Mouse (Mus musculus) heart, postnatal 0 days (tissue): ENCODE measurements around the gene Traf3. TPM values are rescaled to one million over a fixed set of nuclear protein-coding genes. Genes with fewer than 3 reads are reported as not detected.

Experiments used
- ATAC-seq: fragments of 200-750 bp; cut with Nextera tagmentation; 2 replicates; pipeline ENCODE4 v1.8.0; 2017; ENCODE audit warnings: low read depth, moderate number of reproducible peaks, moderate library complexity; ENCODE audit not compliant: insufficient read depth
- DNase-seq: peaks from one replicate; pipeline ENCODE4 v3.0.0-alpha.2; 2016; ENCODE audit warnings: low spot score
- H3K27ac ChIP-seq: fragments of 300-500 bp; sonication (generic); 2 replicates; pipeline ENCODE4 v1.5.1; 2014; ENCODE audit warnings: low read depth, mild to moderate bottlenecking
- H3K27me3 ChIP-seq: fragments of 300-500 bp; sonication (generic); 2 replicates; pipeline ENCODE4 v1.6.1; 2014; ENCODE audit warnings: low read length, mixed read lengths; ENCODE audit not compliant: control insufficient read depth, insufficient read depth
- H3K36me3 ChIP-seq: fragments of 300-500 bp; sonication (generic); replicated peaks from 2 replicates; pipeline ENCODE4 v1.6.1; 2014; ENCODE audit warnings: low read length, mixed read lengths; ENCODE audit not compliant: control insufficient read depth, insufficient read depth
- H3K4me1 ChIP-seq: fragments of 300-500 bp; sonication (generic); 2 replicates; pipeline ENCODE4 v1.6.1; 2014; ENCODE audit warnings: antibody characterized with exemption; ENCODE audit not compliant: control insufficient read depth, insufficient read depth
- H3K4me2 ChIP-seq: fragments of 300-500 bp; sonication (generic); 2 replicates; pipeline ENCODE4 v1.6.1; 2014; ENCODE audit warnings: low read depth, mild to moderate bottlenecking, low read length, moderate library complexity
- H3K4me3 ChIP-seq: fragments of 300-500 bp; sonication (generic); 2 replicates; pipeline ENCODE4 v1.5.1; 2014; ENCODE audit warnings: low read depth, low read length
- H3K9ac ChIP-seq: fragments of 300-500 bp; sonication (generic); replicated peaks from 2 replicates; pipeline ENCODE4 v1.6.1; 2014; ENCODE audit warnings: low read depth, low read length, mixed read lengths
- H3K9me3 ChIP-seq: fragments of 300-500 bp; sonication (generic); replicated peaks from 2 replicates; pipeline ENCODE4 v1.6.1; 2016; ENCODE audit warnings: low read length; ENCODE audit not compliant: control insufficient read depth
- CTCF ChIP-seq: IDR thresholded peaks from 2 replicates; pipeline ENCODE4 v1.5.1; 2016; ENCODE audit warnings: antibody characterized with exemption, control low read depth, low read depth
- EP300 ChIP-seq: IDR thresholded peaks from 2 replicates; pipeline ENCODE4 v1.6.1; 2016; ENCODE audit warnings: antibody characterized with exemption, low read depth
- WGBS: fragments of 180-500 bp; shearing (Covaris S2); extraction: QIAGEN DNeasy Blood & Tissue Kit; methylation state at CpG from one replicate; pipeline ENCODE4 v1.1.7; 2014; 5-methylcytosine and 5-hydroxymethylcytosine counted together
- polyA plus RNA-seq: library from polyadenylated mRNA; unstranded; fragments of >200 nt; fragmentation: Nextera tagmentation; extraction: Ambion mirVana; gene quantifications from 2 replicates; pipeline ENCODE4 v1.2.1, GENCODE M21; 2015
- total RNA-seq: library from RNA; depleted of rRNA; stranded (reverse); fragments of >200 nt; gene quantifications from 2 replicates; pipeline ENCODE4 v1.2.3, GENCODE M21; 2014; ENCODE audit warnings: low replicate concordance

Gene Traf3
- total and polyA plus RNA-seq, 2 experiments from 2014 or later = 3.2 to 7.2 TPM

- Histone ChIP-seq H3K27me3 (no peaks in the 10 kb centered on the region), H3K9ac (no peak overlapping the region), H3K27ac (no peak overlapping the region), H3K4me1 (peaks cover 13% of the 10 kb centered on the region), H3K4me2 (no peak overlapping the region), H3K9me3 (no peaks in the 10 kb centered on the region), H3K4me3 (no peak overlapping the region), H3K36me3 (peaks cover 21% of the 10 kb centered on the region; the same call in 1 of the 2 replicates)
- TF ChIP-seq EP300 = no peak
- TF ChIP-seq CTCF = no peak
- no peak for DNase-seq
- no peak for ATAC-seq
- 86% methylated on average over 5 of the region's 5 CpGs for WGBS
Observed at GRCm38 (mm10) chr12:111238345-111238744, 72.2 kb downstream of the Traf3 start.

- Histone ChIP-seq H3K9me3 (no peaks in the 10 kb centered on the region), H3K27ac (no peak overlapping the region), H3K4me3 (no peak overlapping the region), H3K4me1 (peaks cover 13% of the 10 kb centered on the region), H3K27me3 (no peaks in the 10 kb centered on the region), H3K4me2 (no peak overlapping the region), H3K36me3 (peaks cover 22% of the 10 kb centered on the region; the same call in 1 of the 2 replicates), H3K9ac (no peak overlapping the region)
- DNase-seq (no peak), ATAC-seq (no peak)
- WGBS = 55% methylated on average over 4 of the region's 4 CpGs
- TF ChIP-seq CTCF = no peak
- no peak for TF ChIP-seq EP300
Observed at GRCm38 (mm10) chr12:111238778-111239177, 72.6 kb downstream of the Traf3 start.

- no peak overlapping the region for H3K4me2 ChIP-seq
- no peak for TF ChIP-seq CTCF
- TF ChIP-seq EP300 = no peak
- H3K4me1 ChIP-seq = peaks cover 2% of the 10 kb centered on the region; the same call in 1 of the 2 replicates
- H3K4me3 ChIP-seq = no peak overlapping the region
- ATAC-seq (no peak), DNase-seq (no peak)
- no peaks in the 10 kb centered on the region for H3K9me3 ChIP-seq
- peaks cover 29% of the 10 kb centered on the region for H3K36me3 ChIP-seq
- H3K27me3 ChIP-seq = no peaks in the 10 kb centered on the region
- 83% methylated on average over 10 of the region's 10 CpGs for WGBS
- no peak overlapping the region for H3K9ac ChIP-seq
- H3K27ac ChIP-seq = no peak overlapping the region
Observed at GRCm38 (mm10) chr12:111239930-111240329, 73.8 kb downstream of the Traf3 start.

- Histone ChIP-seq H3K36me3 (peaks cover 33% of the 10 kb centered on the region), H3K27ac (no peak overlapping the region), H3K4me2 (no peak overlapping the region), H3K4me1 (no peaks in the 10 kb centered on the region), H3K27me3 (no peaks in the 10 kb centered on the region), H3K4me3 (no peak overlapping the region), H3K9me3 (no peaks in the 10 kb centered on the region), H3K9ac (no peak overlapping the region)
- ATAC-seq = no peak
- 95% methylated on average over 6 of the region's 6 CpGs for WGBS
- DNase-seq = no peak
- no peak for TF ChIP-seq EP300
- TF ChIP-seq CTCF = no peak
Observed at GRCm38 (mm10) chr12:111241916-111242315, 75.7 kb downstream of the Traf3 start.

GRCm38 (mm10) chr12:111242346-111242745 is 76.2 kb downstream of the Traf3 start:
- no peak overlapping the region for H3K9ac ChIP-seq
- H3K4me3 ChIP-seq = no peak overlapping the region
- no peak overlapping the region for H3K4me2 ChIP-seq
- 91% methylated on average over 5 of the region's 5 CpGs for WGBS
- no peaks in the 10 kb centered on the region for H3K4me1 ChIP-seq
- no peak for ATAC-seq
- H3K9me3 ChIP-seq = no peaks in the 10 kb centered on the region
- H3K27ac ChIP-seq = no peak overlapping the region
- H3K27me3 ChIP-seq = no peaks in the 10 kb centered on the region
- TF ChIP-seq EP300 (no peak), CTCF (no peak)
- DNase-seq = no peak
- peaks cover 31% of the 10 kb centered on the region for H3K36me3 ChIP-seq

- no peak for TF ChIP-seq EP300
- TF ChIP-seq CTCF = no peak
- Histone ChIP-seq H3K27me3 (no peaks in the 10 kb centered on the region), H3K27ac (no peak overlapping the region), H3K4me1 (no peaks in the 10 kb centered on the region), H3K9me3 (no peaks in the 10 kb centered on the region), H3K4me3 (no peak overlapping the region), H3K4me2 (no peak overlapping the region), H3K36me3 (peaks cover 21% of the 10 kb centered on the region), H3K9ac (no peak overlapping the region)
- ATAC-seq = no peak
- WGBS = 91% methylated on average over 12 of the region's 12 CpGs
- DNase-seq = no peak
Observed at GRCm38 (mm10) chr12:111243733-111244132, 77.6 kb downstream of the Traf3 start.
